Mouse (Mus musculus): Measurements from ENCODE around the gene Gpatch1. TPM values are rescaled to one million over a fixed set of nuclear protein-coding genes. Genes with fewer than 3 reads are reported as not detected.

Gene Gpatch1
- polyA plus RNA-seq, 1 experiment from 2014 or later, result 16.1 TPM

GRCm38 (mm10) chr7:35299656-35300055 is 18.6 kb downstream of the Gpatch1 start:
- no peak overlapping the region for H3K9ac ChIP-seq
- DNase-seq, result no peak
- H3K4me1 ChIP-seq (ENCODE audit: insufficient read depth), result no peaks in the 10 kb centered on the region
- WGBS, result 61% methylated on average over 8 of the region's 8 CpGs
- H3K4me2 ChIP-seq, result no peak overlapping the region
- no peak overlapping the region for H3K4me3 ChIP-seq (ENCODE audit: low read depth, low read length)
- no peaks in the 10 kb centered on the region for H3K27me3 ChIP-seq (ENCODE audit: insufficient read depth, low read length)
- H3K27ac ChIP-seq (ENCODE audit: low read depth), result no peak overlapping the region
- peaks cover 56% of the 10 kb centered on the region for H3K36me3 ChIP-seq (ENCODE audit: insufficient read depth)
- no peak for ATAC-seq (ENCODE audit: insufficient read depth)
- no peaks in the 10 kb centered on the region for H3K9me3 ChIP-seq (ENCODE audit: low read depth, low read length)
- TF ChIP-seq CTCF (IDR thresholded peaks at IDR 0.05; ENCODE audit: low read depth), result no peak

GRCm38 (mm10) chr7:35297886-35298285 is 20.4 kb downstream of the Gpatch1 start:
- 88% methylated on average over 5 of the region's 5 CpGs for WGBS
- peaks cover 63% of the 10 kb centered on the region for H3K36me3 ChIP-seq (ENCODE audit: insufficient read depth)
- TF ChIP-seq CTCF (IDR thresholded peaks at IDR 0.05; ENCODE audit: low read depth), result peak; percentile 29; the same call in 1 of the 2 replicates

GRCm38 (mm10) chr7:35295631-35296030 is 22.6 kb downstream of the Gpatch1 start:
- ATAC-seq (ENCODE audit: insufficient read depth) (no peak), DNase-seq (no peak)
- H3K4me3 ChIP-seq (ENCODE audit: low read depth, low read length), result no peak overlapping the region
- no peak overlapping the region for H3K9ac ChIP-seq
- 87% methylated on average over 2 of the region's 2 CpGs for WGBS
- no peaks in the 10 kb centered on the region for H3K9me3 ChIP-seq (ENCODE audit: low read depth, low read length)
- no peak overlapping the region for H3K4me2 ChIP-seq
- TF ChIP-seq CTCF (IDR thresholded peaks at IDR 0.05; ENCODE audit: low read depth), result no peak
- H3K27me3 ChIP-seq (ENCODE audit: insufficient read depth, low read length), result no peaks in the 10 kb centered on the region
- peaks cover 64% of the 10 kb centered on the region for H3K36me3 ChIP-seq (ENCODE audit: insufficient read depth)
- H3K27ac ChIP-seq (ENCODE audit: low read depth), result no peak overlapping the region
- H3K4me1 ChIP-seq (ENCODE audit: insufficient read depth), result no peaks in the 10 kb centered on the region

More at GRCm38 (mm10) chr7:35297886-35298285, 20.4 kb downstream of the Gpatch1 start:
- Histone ChIP-seq H3K9ac (no peak overlapping the region), H3K27me3 (ENCODE audit: insufficient read depth, low read length) (no peaks in the 10 kb centered on the region), H3K4me3 (ENCODE audit: low read depth, low read length) (no peak overlapping the region), H3K9me3 (ENCODE audit: low read depth, low read length) (no peaks in the 10 kb centered on the region), H3K4me2 (no peak overlapping the region), H3K27ac (ENCODE audit: low read depth) (no peak overlapping the region), H3K4me1 (ENCODE audit: insufficient read depth) (no peaks in the 10 kb centered on the region)
- DNase-seq, result no peak
- ATAC-seq (ENCODE audit: insufficient read depth), result no peak

GRCm38 (mm10) chr7:35293464-35293863 is 24.8 kb downstream of the Gpatch1 start:
- Histone ChIP-seq H3K4me1 (ENCODE audit: insufficient read depth) (no peaks in the 10 kb centered on the region), H3K27ac (ENCODE audit: low read depth) (no peak overlapping the region), H3K9ac (no peak overlapping the region), H3K4me2 (no peak overlapping the region), H3K4me3 (ENCODE audit: low read depth, low read length) (no peak overlapping the region), H3K27me3 (ENCODE audit: insufficient read depth, low read length) (no peaks in the 10 kb centered on the region), H3K36me3 (ENCODE audit: insufficient read depth) (peaks cover 75% of the 10 kb centered on the region), H3K9me3 (ENCODE audit: low read depth, low read length) (no peaks in the 10 kb centered on the region)
- DNase-seq (no peak), ATAC-seq (ENCODE audit: insufficient read depth) (no peak)
- TF ChIP-seq CTCF (IDR thresholded peaks at IDR 0.05; ENCODE audit: low read depth), result no peak
- WGBS, result 89% methylated on average over 13 of the region's 13 CpGs

- Histone ChIP-seq H3K36me3 (ENCODE audit: insufficient read depth) (peaks cover 53% of the 10 kb centered on the region), H3K9me3 (ENCODE audit: low read depth, low read length) (peaks cover 23% of the 10 kb centered on the region; the same call in 1 of the 2 replicates), H3K4me2 (no peak overlapping the region), H3K4me1 (ENCODE audit: insufficient read depth) (no peaks in the 10 kb centered on the region), H3K4me3 (ENCODE audit: low read depth, low read length) (no peak overlapping the region), H3K27me3 (ENCODE audit: insufficient read depth, low read length) (no peaks in the 10 kb centered on the region), H3K27ac (ENCODE audit: low read depth) (no peak overlapping the region), H3K9ac (no peak overlapping the region)
- TF ChIP-seq CTCF (IDR thresholded peaks at IDR 0.05; ENCODE audit: low read depth), result no peak
- no peak for ATAC-seq (ENCODE audit: insufficient read depth)
- no peak for DNase-seq
- WGBS, result 79% methylated on average over 3 of the region's 3 CpGs
Measured at GRCm38 (mm10) chr7:35278933-35279332, 39.3 kb downstream of the Gpatch1 start.

- no peak for TF ChIP-seq CTCF (IDR thresholded peaks at IDR 0.05; ENCODE audit: low read depth)
- Histone ChIP-seq H3K36me3 (ENCODE audit: insufficient read depth) (peaks cover 43% of the 10 kb centered on the region), H3K4me2 (no peak overlapping the region), H3K27ac (ENCODE audit: low read depth) (no peak overlapping the region), H3K9ac (no peak overlapping the region), H3K9me3 (ENCODE audit: low read depth, low read length) (peaks cover 23% of the 10 kb centered on the region; the same call in 1 of the 2 replicates), H3K27me3 (ENCODE audit: insufficient read depth, low read length) (no peaks in the 10 kb centered on the region), H3K4me1 (ENCODE audit: insufficient read depth) (no peaks in the 10 kb centered on the region), H3K4me3 (ENCODE audit: low read depth, low read length) (no peak overlapping the region)
- no peak for DNase-seq
- WGBS, result 84% methylated on average over 4 of the region's 4 CpGs
- ATAC-seq (ENCODE audit: insufficient read depth), result no peak
Measured at GRCm38 (mm10) chr7:35277433-35277832, 40.8 kb downstream of the Gpatch1 start.

GRCm38 (mm10) chr7:35269443-35270024 is 48.7 kb downstream of the Gpatch1 start:
- no peaks in the 10 kb centered on the region for H3K36me3 ChIP-seq (ENCODE audit: insufficient read depth)
- H3K27ac ChIP-seq (ENCODE audit: low read depth), result no peak overlapping the region
- peak; percentile 37 for TF ChIP-seq CTCF (IDR thresholded peaks at IDR 0.05; ENCODE audit: low read depth)
- no peaks in the 10 kb centered on the region for H3K27me3 ChIP-seq (ENCODE audit: insufficient read depth, low read length)
- H3K4me1 ChIP-seq (ENCODE audit: insufficient read depth), result no peaks in the 10 kb centered on the region
- 6% methylated on average over 21 of the region's 21 CpGs for WGBS
- H3K4me3 ChIP-seq (ENCODE audit: low read depth, low read length), result peak overlapping the region; percentile 17
- H3K9me3 ChIP-seq (ENCODE audit: low read depth, low read length), result peaks cover 4% of the 10 kb centered on the region; the same call in 1 of the 2 replicates
- H3K4me2 ChIP-seq, result peak overlapping the region; percentile 61
- ATAC-seq (ENCODE audit: insufficient read depth), result peak; percentile 86
- DNase-seq, result peak; percentile 81
- peak overlapping the region; percentile 30; the same call in 1 of the 2 replicates for H3K9ac ChIP-seq

Measured in lung, embryonic 14.5 days (tissue).